Mouse (Mus musculus): ENCODE measurements around the gene Tpd52l2. TPM values are rescaled to one million over a fixed set of nuclear protein-coding genes. Genes with fewer than 3 reads are reported as not detected.

Gene Tpd52l2
- polyA plus RNA-seq, 1 experiment, result 79.2 TPM

DNA sequence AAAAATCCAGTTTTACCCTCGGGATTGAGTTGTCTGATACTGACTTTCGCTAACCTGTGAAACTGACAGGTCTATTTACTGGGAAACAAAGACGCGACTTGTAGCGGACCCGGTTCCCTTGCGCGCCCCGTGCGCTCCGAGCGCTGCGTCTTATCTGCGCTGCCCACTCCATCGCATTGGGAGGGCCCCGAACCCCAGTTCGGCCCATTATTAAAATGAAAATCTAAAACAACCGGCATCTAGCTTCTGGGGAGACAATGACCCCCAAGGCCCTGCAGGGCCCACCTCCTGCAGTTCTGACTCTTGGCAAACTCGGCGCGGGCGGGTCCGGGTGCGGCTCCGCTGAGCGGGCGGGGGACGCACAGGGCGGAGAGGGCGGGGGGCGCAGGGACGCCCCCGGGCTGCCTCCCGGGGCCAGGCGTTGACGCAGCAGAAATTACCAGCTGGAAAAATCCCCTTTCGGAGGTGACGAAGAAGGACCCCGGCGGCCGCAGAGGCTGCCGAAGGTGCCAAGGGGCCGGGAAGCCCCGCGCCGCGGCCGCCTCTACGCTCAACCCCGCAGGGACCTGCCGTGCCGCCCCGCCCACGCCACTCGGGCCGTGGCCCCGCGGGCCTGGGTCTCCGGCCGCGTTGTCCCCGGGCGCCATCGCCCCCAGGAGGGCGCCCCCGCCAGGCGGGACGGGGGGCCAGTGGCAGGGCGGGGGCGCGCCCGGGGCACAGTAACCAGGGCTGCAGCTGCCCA is 38.4 kb upstream of the Tpd52l2 start:
- peaks cover 55% of the 10 kb centered on the region for H3K27me3 ChIP-seq (ENCODE audit: control insufficient read depth, insufficient read depth, insufficient read length)
- no peaks in the 10 kb centered on the region for H3K79me2 ChIP-seq (ENCODE audit: control insufficient read depth, insufficient read depth)
- H3K4me3 ChIP-seq (ENCODE audit: insufficient read depth, poor library complexity, severe bottlenecking), result peak overlapping the region; percentile 31
- peak; percentile 22 for TF ChIP-seq CTCF (IDR thresholded peaks at IDR 0.05; ENCODE audit: control insufficient read depth, insufficient read depth, insufficient read length)
- TF ChIP-seq CEBPB (IDR thresholded peaks at IDR 0.05; ENCODE audit: low read depth), result no peak
- TF ChIP-seq MYOG (IDR thresholded peaks at IDR 0.05; ENCODE audit: control insufficient read depth, extremely low read depth, insufficient read length), result no peak
- no peak for TF ChIP-seq MYOD1 (IDR thresholded peaks at IDR 0.05; ENCODE audit: control insufficient read depth, insufficient read length, low read depth)
- H3ac ChIP-seq (ENCODE audit: control insufficient read depth, insufficient read length, low read depth), result peak overlapping the region; percentile 52
- H3K79me3 ChIP-seq (ENCODE audit: low read depth), result no peaks in the 10 kb centered on the region
- no peaks in the 10 kb centered on the region for H3K36me3 ChIP-seq (ENCODE audit: control insufficient read depth, insufficient read depth)

- Histone ChIP-seq H3ac (ENCODE audit: control insufficient read depth, insufficient read length, low read depth) (peak within 1 kb of the TSS; percentile 76), H3K79me2 (ENCODE audit: control insufficient read depth, insufficient read depth) (no peaks in the 10 kb centered on the region), H3K4me3 (ENCODE audit: insufficient read depth, poor library complexity, severe bottlenecking) (peak within 1 kb of the TSS; percentile 31), H3K36me3 (ENCODE audit: control insufficient read depth, insufficient read depth) (no peaks in the 10 kb centered on the region), H3K27me3 (ENCODE audit: control insufficient read depth, insufficient read depth, insufficient read length) (peaks cover 59% of the 10 kb centered on the region), H3K79me3 (ENCODE audit: low read depth) (no peaks in the 10 kb centered on the region)
- no peak for TF ChIP-seq USF1 (IDR thresholded peaks at IDR 0.05; ENCODE audit: low read depth)
- no peak for TF ChIP-seq FOSL1 (IDR thresholded peaks at IDR 0.05; ENCODE audit: insufficient read depth, low read length, poor library complexity, severe bottlenecking)
- TF ChIP-seq CTCF (IDR thresholded peaks at IDR 0.05; ENCODE audit: control insufficient read depth, insufficient read depth, insufficient read length), result no peak
- TF ChIP-seq MAX (IDR thresholded peaks at IDR 0.05), result no peak
- no peak for TF ChIP-seq CEBPB (IDR thresholded peaks at IDR 0.05; ENCODE audit: low read depth)
- TF ChIP-seq MYOD1 (IDR thresholded peaks at IDR 0.05; ENCODE audit: control insufficient read depth, insufficient read length, low read depth), result no peak
- no peak for TF ChIP-seq MYOG (IDR thresholded peaks at IDR 0.05; ENCODE audit: control insufficient read depth, extremely low read depth, insufficient read length)
Measured at GRCm38 (mm10) chr2:181459153-181459672, 37.7 kb upstream of the Tpd52l2 start, which contains the start of gene Zbtb46. Gene Zbtb46 (minus strand): TSS chr2:181459426.

GRCm38 (mm10) chr2:181459673-181460621 is 37.0 kb upstream of the Tpd52l2 start:
- Histone ChIP-seq H3K79me3 (ENCODE audit: low read depth) (no peaks in the 10 kb centered on the region), H3K79me2 (ENCODE audit: control insufficient read depth, insufficient read depth) (no peaks in the 10 kb centered on the region), H3K36me3 (ENCODE audit: control insufficient read depth, insufficient read depth) (no peaks in the 10 kb centered on the region), H3K27me3 (ENCODE audit: control insufficient read depth, insufficient read depth, insufficient read length) (peaks cover 64% of the 10 kb centered on the region), H3ac (ENCODE audit: control insufficient read depth, insufficient read length, low read depth) (peak overlapping the region; percentile 76), H3K4me3 (ENCODE audit: insufficient read depth, poor library complexity, severe bottlenecking) (peak overlapping the region; percentile 21)
- TF ChIP-seq FOSL1 (IDR thresholded peaks at IDR 0.05; ENCODE audit: insufficient read depth, low read length, poor library complexity, severe bottlenecking) (no peak), MYOG (IDR thresholded peaks at IDR 0.05; ENCODE audit: control insufficient read depth, extremely low read depth, insufficient read length) (no peak), CTCF (IDR thresholded peaks at IDR 0.05; ENCODE audit: control insufficient read depth, insufficient read depth, insufficient read length) (no peak), MYOD1 (IDR thresholded peaks at IDR 0.05; ENCODE audit: control insufficient read depth, insufficient read length, low read depth) (no peak), MAX (IDR thresholded peaks at IDR 0.05) (peak; percentile 33), CEBPB (IDR thresholded peaks at IDR 0.05; ENCODE audit: low read depth) (no peak)

- H3K27me3 ChIP-seq (ENCODE audit: control insufficient read depth, insufficient read depth, insufficient read length), result peaks cover 71% of the 10 kb centered on the region
- H3ac ChIP-seq (ENCODE audit: control insufficient read depth, insufficient read length, low read depth), result no peak overlapping the region
- H3K79me2 ChIP-seq (ENCODE audit: control insufficient read depth, insufficient read depth), result no peaks in the 10 kb centered on the region
- TF ChIP-seq MYOD1 (IDR thresholded peaks at IDR 0.05; ENCODE audit: control insufficient read depth, insufficient read length, low read depth) (no peak), MYOG (IDR thresholded peaks at IDR 0.05; ENCODE audit: control insufficient read depth, extremely low read depth, insufficient read length) (no peak), USF1 (IDR thresholded peaks at IDR 0.05; ENCODE audit: low read depth) (no peak), CEBPB (IDR thresholded peaks at IDR 0.05; ENCODE audit: low read depth) (no peak), CTCF (IDR thresholded peaks at IDR 0.05; ENCODE audit: control insufficient read depth, insufficient read depth, insufficient read length) (no peak), FOSL1 (IDR thresholded peaks at IDR 0.05; ENCODE audit: insufficient read depth, low read length, poor library complexity, severe bottlenecking) (no peak), MAX (IDR thresholded peaks at IDR 0.05) (no peak)
- no peaks in the 10 kb centered on the region for H3K79me3 ChIP-seq (ENCODE audit: low read depth)
- no peaks in the 10 kb centered on the region for H3K36me3 ChIP-seq (ENCODE audit: control insufficient read depth, insufficient read depth)
- no peak overlapping the region for H3K4me3 ChIP-seq (ENCODE audit: insufficient read depth, poor library complexity, severe bottlenecking)
Measured at GRCm38 (mm10) chr2:181461536-181462100, 35.3 kb upstream of the Tpd52l2 start.

- Histone ChIP-seq H3K79me2 (ENCODE audit: control insufficient read depth, insufficient read depth) (no peaks in the 10 kb centered on the region), H3ac (ENCODE audit: control insufficient read depth, insufficient read length, low read depth) (no peak overlapping the region), H3K27me3 (ENCODE audit: control insufficient read depth, insufficient read depth, insufficient read length) (peaks cover 66% of the 10 kb centered on the region), H3K36me3 (ENCODE audit: control insufficient read depth, insufficient read depth) (no peaks in the 10 kb centered on the region), H3K4me3 (ENCODE audit: insufficient read depth, poor library complexity, severe bottlenecking) (no peak overlapping the region), H3K79me3 (ENCODE audit: low read depth) (no peaks in the 10 kb centered on the region)
- no peak for TF ChIP-seq USF1 (IDR thresholded peaks at IDR 0.05; ENCODE audit: low read depth)
- no peak for TF ChIP-seq MAX (IDR thresholded peaks at IDR 0.05)
- TF ChIP-seq CEBPB (IDR thresholded peaks at IDR 0.05; ENCODE audit: low read depth), result no peak
- TF ChIP-seq MYOG (IDR thresholded peaks at IDR 0.05; ENCODE audit: control insufficient read depth, extremely low read depth, insufficient read length), result no peak
- TF ChIP-seq FOSL1 (IDR thresholded peaks at IDR 0.05; ENCODE audit: insufficient read depth, low read length, poor library complexity, severe bottlenecking), result no peak
- TF ChIP-seq MYOD1 (IDR thresholded peaks at IDR 0.05; ENCODE audit: control insufficient read depth, insufficient read length, low read depth), result no peak
Measured at GRCm38 (mm10) chr2:181462604-181463003, 34.3 kb upstream of the Tpd52l2 start.
